Mouse (Mus musculus) midbrain, postnatal 0 days (tissue): ENCODE measurements at regions not wholly inside any gene's neighbourhood (a gene's known extent, or its start where the extent isn't known, plus 50 kb on each side); places are given as distances from the start of the nearest gene placed in this dataset.

Source experiments
- ATAC-seq: fragments of 200-750 bp; cut with Nextera tagmentation; 2 replicates; pipeline ENCODE4 v1.8.0; 2017; ENCODE audit warnings: moderate number of reproducible peaks, mild to moderate bottlenecking, moderate TSS enrichment, moderate library complexity; ENCODE audit not compliant: low FRiP score
- DNase-seq: peaks from one replicate; pipeline ENCODE4 v3.0.0-alpha.2; 2015; ENCODE audit warnings: low spot score
- H3K27ac ChIP-seq: fragments of 300-500 bp; sonication (generic); 2 replicates; pipeline ENCODE4 v1.5.1; 2014; ENCODE audit warnings: low read depth, mild to moderate bottlenecking, low read length, mixed read lengths
- H3K27me3 ChIP-seq: fragments of 300-500 bp; sonication (generic); 2 replicates; pipeline ENCODE4 v1.6.1; 2014; ENCODE audit warnings: low read length, control low read depth, mixed read lengths; ENCODE audit not compliant: insufficient read depth
- H3K36me3 ChIP-seq: fragments of 300-500 bp; sonication (generic); 2 replicates; pipeline ENCODE4 v1.6.1; 2014; ENCODE audit warnings: low read length, control low read depth, mixed read lengths; ENCODE audit not compliant: insufficient read depth
- H3K4me1 ChIP-seq: fragments of 300-500 bp; sonication (generic); 2 replicates; pipeline ENCODE4 v1.6.1; 2014; ENCODE audit warnings: mild to moderate bottlenecking, control low read depth, antibody characterized with exemption, low read length, mixed read lengths; ENCODE audit not compliant: insufficient read depth
- H3K4me2 ChIP-seq: fragments of 300-500 bp; sonication (generic); 2 replicates; pipeline ENCODE4 v1.6.1; 2014; ENCODE audit warnings: low read depth, mild to moderate bottlenecking, low read length, mixed read lengths; ENCODE audit not compliant: poor library complexity, severe bottlenecking
- H3K4me3 ChIP-seq: fragments of 300-500 bp; sonication (generic); 2 replicates; pipeline ENCODE4 v1.5.1; 2014; ENCODE audit warnings: low read depth, mild to moderate bottlenecking, low read length, moderate library complexity
- H3K9ac ChIP-seq: fragments of 300-500 bp; sonication (generic); replicated peaks from 2 replicates; pipeline ENCODE4 v1.6.1; 2014; ENCODE audit warnings: mild to moderate bottlenecking, low read length, moderate library complexity, mixed read lengths; ENCODE audit not compliant: poor library complexity, severe bottlenecking
- H3K9me3 ChIP-seq: fragments of 300-500 bp; sonication (generic); 2 replicates; pipeline ENCODE4 v1.6.1; 2016; ENCODE audit warnings: low read length, control low read depth
- CTCF ChIP-seq: IDR thresholded peaks from 2 replicates; pipeline ENCODE4 v1.5.1; 2016; ENCODE audit warnings: antibody characterized with exemption, mild to moderate bottlenecking
- WGBS: fragments of 180-500 bp; shearing (Covaris S2); extraction: QIAGEN DNeasy Blood & Tissue Kit; methylation state at CpG from one replicate; pipeline ENCODE4 v1.1.7; 2014; 5-methylcytosine and 5-hydroxymethylcytosine counted together

- Histone ChIP-seq H3K9me3 (no peaks in the 10 kb centered on the region), H3K9ac (no peak overlapping the region), H3K4me1 (no peaks in the 10 kb centered on the region), H3K27me3 (no peaks in the 10 kb centered on the region), H3K4me2 (no peak overlapping the region), H3K27ac (no peak overlapping the region), H3K4me3 (no peak overlapping the region), H3K36me3 (no peaks in the 10 kb centered on the region)
- DNase-seq: no peak
- 96% methylated on average over 3 of the region's 3 CpGs for WGBS
- no peak for TF ChIP-seq CTCF
- ATAC-seq: no peak
These were observed 293.1 kb downstream of the Gm7489 start for GRCm38 (mm10) chr15:54177791-54178190.
